Mouse (Mus musculus): ENCODE results near the gene Prap1.

Prap1 gene

DNA sequence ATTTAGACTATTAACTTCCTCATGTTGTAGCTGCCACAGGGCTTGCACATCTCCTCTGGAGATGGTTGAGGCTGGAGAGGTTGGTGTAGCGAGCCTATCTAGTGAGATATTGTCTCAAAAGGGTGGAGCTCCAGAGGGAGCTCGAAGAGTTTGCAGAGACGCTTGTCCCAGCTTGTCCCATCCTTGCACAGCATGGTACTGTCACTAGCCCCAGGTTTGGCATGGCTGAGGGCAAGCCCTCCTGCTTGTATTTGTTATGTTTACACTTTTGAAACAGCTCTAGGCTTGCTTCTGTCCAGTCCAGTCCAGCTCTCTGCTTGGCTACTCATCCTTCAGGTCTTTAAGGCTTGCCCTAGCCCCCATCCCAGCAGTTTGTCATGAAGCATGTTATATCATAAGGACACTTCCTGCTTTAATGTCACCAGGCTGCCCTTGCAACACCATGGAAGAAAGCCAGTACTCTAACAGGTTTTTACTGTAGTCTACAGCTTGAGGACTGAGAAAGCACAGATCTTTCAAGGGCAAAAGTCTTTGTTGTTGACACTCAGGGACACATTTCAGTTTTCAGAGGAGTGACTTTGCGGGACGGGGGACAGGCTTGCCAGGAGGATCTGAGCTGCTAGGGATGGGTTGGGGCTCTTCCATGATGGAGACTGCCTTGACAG is 42.0 kb downstream of the Prap1 start:
- DNase-seq: no peak

DNA sequence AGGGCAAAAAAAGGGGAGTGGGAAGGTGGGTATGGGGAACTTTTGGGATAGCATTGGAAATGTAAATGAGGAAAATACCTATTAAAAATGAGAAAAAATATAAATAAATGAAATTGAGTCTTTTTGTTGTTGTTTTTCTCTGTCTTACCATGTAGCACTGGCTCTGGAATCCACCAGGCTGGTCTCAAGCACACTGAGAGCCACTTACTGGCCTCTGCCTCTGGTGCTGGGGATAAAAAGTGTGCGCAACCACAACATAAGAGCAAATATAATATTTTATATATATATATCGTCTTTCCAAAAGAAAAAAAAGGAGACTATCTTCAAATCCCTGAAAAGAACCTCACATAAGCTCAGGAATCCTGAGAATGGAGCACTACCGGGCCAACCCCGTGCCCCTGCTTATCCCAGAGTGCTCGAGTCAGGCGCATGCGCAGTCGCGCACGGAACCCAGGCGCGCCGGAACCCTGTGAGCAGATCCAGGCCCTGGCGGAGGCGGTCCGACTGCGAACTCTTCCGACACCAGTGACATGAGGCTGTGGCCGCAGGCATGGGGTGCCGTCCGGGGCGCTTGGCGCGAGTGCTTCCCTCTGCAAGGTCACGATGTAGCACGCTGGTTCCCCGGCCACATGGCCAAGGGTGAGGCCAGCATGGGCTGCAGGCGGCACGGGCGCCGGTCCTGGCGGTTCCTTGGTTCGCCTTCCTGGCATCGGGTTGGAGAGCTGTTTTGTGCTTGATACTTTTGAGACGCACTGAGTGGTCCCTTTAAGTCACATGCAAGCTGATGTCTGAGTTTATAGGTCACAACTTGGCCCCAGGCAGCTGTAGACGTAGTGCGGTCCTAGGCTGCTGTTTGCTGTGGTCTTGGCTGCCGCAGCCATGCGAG is 44.2 kb downstream of the Prap1 start, which contains the start of gene Mtg1:
Mtg1 (plus strand) TSS at position 430 of the 886 bp plus-strand sequence.
- peak; percentile 96 to 98 for DNase-seq

DNA sequence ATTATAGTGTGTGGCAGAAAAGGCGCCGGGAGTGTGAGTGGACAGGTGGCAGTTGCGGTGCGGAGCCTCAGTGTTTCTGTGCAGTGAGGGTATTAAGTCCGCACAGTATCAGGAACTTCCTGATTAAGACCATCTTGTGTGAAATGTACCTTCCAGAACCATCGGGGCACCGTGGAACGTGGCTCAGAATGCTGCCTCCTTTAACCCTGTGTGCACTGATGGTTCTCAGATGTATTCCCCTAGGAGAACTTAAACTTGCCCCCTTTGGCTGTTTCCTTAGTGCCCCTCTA is 44.8 kb downstream of the Prap1 start:
- DNase-seq: no peak

DNA sequence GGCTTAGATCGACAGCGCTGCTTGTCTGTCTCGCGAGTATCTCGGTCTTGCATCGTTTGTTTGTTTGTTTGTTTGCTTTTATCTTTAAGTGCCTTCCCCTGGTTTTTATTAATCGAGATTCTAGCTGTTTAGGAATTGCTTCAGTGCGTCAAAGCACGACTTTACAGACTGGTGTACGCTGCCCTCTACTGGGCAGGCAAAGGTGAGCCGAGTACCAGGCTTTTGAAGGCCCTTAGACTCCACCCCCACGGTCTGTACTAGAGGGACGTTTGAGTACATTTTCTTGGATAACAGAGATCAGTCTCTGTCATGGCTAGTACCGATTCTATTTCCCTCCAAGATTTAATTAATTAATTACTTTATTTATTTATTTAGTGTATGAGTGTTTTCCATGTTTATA is 48.2 kb downstream of the Prap1 start:
- DNase-seq: peak; percentile 78 to 81

- no peak for DNase-seq
These were observed 51.4 kb downstream of the Prap1 start for GRCm38 (mm10) chr7:140144550-140144949.
